Mouse (Mus musculus) CD4-positive, CD25-positive, alpha-beta regulatory T cell, adult 4 months (primary cell): ENCODE data around the gene Card9. TPM values are rescaled to one million over a fixed set of nuclear protein-coding genes. Genes with fewer than 3 reads are reported as not detected.
"Not testable (repeated sequence)": the region's sequence is repeated elsewhere in the genome, so short reads cannot be mapped to it uniquely, and the experiment has no call there.

Experiments used
- ATAC-seq: one replicate; pipeline ENCODE4 v1.8.0; 2017
- polyA plus RNA-seq, 2 experiments: library from polyadenylated mRNA; unstranded; fragments of 100-300 nt; shearing (Covaris generic); gene quantifications; one replicate each; pipeline ENCODE4 v1.2.1; 2017

The Card9 gene
- polyA plus RNA-seq, result under 1 TPM; 0.65 to 0.85 TPM

- no peak for ATAC-seq
Observed at GRCm38 (mm10) chr2:26360772-26361171, at the start of gene Card9. Card9 (minus strand) TSS chr2:26360918.

- ATAC-seq, result no peak
Observed at GRCm38 (mm10) chr2:26410091-26410490, 49.4 kb upstream of the Card9 start.

DNA sequence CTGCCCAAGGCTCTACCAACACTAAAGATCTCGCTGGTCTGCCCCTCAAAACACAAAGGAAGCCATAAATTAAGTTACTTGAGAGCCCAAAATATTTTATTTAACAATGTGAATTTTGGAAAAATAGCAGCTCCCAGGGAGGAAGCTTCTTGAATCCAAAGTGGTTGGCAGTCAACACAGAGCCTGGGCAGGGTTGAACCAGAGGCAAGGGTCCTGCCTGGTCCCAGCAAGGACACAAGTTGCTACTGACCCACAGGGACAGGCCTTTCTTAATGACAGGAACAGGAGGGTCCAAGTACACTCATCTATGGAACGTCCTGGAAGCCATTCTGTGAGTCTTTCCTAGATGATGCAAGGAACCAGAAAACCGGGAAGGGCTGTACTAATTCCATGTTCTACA lies 48.6 kb upstream of the Card9 start:
- ATAC-seq, result no peak

DNA sequence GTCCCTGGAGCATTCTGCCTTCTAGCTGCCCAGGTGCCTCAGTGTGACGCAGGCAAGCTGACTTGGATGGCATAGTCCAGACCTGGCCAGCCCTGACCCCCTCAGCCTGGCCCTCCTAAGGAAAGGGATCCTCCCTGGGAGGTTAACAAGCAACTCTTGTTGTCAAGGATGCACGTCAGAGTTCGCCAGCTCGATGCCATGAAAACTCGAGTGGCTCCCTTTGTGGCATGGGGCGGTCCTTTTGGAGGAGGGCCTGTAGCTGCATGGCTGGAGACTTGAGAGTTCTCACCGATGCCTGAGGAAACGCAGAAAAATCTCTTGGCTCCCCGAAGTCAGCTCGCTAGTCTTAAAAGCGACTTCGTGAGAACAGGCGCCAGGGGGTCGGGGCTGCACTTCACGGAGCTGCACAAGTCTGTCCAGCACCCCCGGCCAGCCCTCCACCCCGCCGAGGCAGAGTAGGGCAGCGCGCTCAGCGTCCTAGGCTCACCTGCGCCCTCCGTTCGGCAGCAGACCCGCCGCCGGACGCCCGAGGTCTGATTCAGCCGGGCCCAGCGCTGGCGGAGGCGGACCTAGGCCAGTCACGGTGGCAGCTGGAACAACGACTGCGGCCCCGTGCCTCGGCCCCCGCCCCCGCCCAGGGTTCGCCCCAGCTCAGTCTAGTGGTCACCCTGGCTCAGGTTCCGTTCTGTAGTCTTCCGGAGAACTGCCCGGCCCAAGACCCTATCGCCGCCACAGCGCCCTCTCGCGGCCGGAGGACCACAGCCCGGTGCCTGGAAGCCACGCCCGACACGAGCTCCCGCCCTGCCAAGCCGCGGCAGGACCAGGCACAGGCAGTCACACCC lies 48.0 kb upstream of the Card9 start, which contains the start of gene Inpp5e:
Gene Inpp5e, minus strand, starts transcription at position 689 of the 842 bp plus-strand sequence.
- peak; percentile 93 for ATAC-seq

DNA sequence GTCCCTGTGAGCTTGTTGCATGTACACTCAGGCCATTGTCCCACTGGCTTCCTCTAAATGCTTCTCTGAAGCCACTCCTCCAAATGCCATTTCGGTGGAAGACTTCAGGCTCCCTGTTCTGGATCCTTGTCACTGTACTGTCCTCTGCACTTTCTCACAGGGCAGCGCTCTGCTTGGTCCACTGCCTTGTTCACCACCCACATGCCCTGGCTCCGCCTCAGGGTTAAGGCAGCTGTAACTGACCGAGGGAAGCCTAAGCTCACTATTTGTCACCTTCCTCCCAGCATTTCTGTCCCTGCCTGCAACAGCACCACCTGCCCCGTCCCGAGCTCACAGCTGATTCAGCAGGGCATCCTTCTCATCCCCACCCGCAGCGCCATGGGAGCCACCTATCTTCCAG lies 42.6 kb upstream of the Card9 start:
- ATAC-seq, result no peak

- no peak for ATAC-seq
Observed at GRCm38 (mm10) chr2:26402265-26402664, 41.5 kb upstream of the Card9 start.

DNA sequence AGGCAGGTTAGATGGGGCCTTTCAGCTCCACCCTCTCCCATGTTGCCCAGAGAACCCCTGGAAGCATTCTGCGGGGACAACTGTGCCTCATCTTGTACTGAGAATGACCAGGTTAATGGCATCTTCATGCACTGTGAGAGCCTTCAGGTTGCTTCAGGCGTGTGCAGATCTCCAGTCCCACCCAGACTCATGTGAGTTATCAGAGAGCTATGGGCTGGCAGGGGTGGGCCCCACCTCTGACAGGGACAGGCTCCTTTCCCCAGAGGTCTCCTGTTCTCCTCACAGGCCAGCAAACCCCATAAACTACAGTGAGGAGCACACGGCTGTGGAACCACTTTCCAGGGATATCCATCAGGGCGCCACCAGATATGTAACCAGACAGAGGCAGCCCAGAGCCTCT lies 40.3 kb upstream of the Card9 start:
- ATAC-seq, result no peak

DNA sequence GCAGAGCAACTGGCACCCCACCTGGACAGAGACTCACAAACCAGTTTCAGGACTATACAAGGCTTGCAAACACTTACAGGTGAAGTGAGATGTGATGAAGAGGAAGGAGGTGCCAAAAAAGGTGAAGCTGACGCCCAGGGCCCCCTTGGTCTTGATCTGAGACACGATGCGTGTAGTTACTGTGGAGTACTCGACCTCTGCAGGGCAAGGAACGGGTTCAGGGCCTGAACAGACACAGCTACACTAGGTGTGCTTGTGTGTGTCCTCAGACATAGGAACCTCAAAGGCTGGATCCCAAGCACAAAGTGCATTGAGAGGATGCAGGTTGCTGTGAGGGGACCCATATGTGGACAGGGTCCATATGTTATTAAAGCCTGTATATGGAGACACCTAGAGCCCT lies 39.6 kb upstream of the Card9 start:
- no peak for ATAC-seq

DNA sequence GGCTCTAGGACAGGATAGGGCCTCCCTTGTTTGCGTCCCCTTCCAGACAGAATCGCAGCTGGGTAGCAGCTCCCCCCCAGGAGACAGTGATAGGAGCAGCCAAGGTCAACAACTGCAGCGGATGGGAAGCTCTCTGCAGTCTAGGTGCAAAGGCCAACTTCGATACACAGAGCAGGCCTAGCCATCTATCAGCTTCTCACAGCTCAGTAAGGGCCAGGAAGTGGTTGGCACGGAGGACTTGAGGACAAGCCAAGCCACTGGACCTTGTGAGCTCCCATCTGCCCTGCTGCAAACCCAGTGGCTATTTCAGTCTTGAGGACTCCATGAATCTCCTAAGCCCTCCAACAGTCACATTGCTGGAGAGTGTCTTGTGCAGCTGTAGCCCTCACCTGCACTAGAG lies 38.9 kb upstream of the Card9 start:
- no peak for ATAC-seq

GRCm38 (mm10) chr2:26398978-26399377 lies 38.3 kb upstream of the Card9 start:
- ATAC-seq, result no peak

DNA sequence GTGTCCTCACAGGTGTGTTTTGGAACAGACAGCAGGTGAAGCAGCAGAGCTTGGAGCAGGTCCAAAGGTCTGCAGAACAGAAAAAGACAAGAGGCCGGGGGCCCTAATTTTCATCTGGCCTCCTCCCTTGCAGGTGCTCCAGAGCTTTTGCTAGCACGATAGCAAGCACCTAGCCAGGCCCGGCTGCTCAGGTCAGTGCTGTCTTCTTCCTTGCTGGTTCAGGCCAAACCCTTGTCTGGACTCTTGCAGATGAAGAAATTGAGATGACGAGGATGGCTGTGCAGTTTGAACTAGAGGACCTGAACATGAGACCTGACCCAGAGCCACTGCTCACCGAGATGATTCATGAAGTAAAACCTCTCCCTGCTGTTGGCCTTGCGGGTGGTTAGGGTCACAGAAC lies 30.9 kb upstream of the Card9 start:
- ATAC-seq, result no peak

- no peak for ATAC-seq
Observed at GRCm38 (mm10) chr2:26390954-26391353, 30.2 kb upstream of the Card9 start.

GRCm38 (mm10) chr2:26389154-26389690 lies 28.5 kb upstream of the Card9 start, which contains the start of the genes Entr1 and Pmpca:
Entr1 (minus strand) TSS chr2:26389316.
Pmpca (plus strand) TSS chr2:26389339.
- ATAC-seq, result peak; percentile 98

DNA sequence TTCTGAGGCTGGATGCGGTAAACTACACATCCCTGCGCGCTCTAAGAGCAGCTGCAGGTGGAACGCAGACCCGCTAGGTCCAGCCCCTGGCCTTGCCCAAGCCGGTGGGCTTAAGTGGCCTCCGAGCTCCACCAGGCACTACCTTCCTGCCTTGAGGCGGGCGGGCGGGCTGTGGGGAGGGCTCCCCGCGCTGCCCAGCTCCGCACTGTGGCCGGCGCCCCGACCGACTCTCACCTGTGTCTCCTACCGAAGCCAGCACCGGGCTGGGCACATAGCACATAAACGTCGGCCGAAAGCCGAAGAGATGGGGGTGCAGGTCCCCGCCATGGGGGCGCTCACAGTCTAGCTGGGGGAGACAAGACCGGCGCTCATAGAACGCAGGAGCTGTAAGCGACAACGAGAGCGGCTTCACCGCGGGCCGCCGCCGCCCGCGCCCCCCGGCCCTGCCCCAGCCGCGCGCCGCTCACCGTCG lies 28.0 kb upstream of the Card9 start:
- ATAC-seq, result no peak

- ATAC-seq, result no peak
Observed at GRCm38 (mm10) chr2:26387713-26388112, 27.0 kb upstream of the Card9 start.

- ATAC-seq, result not testable (repeated sequence)
Observed at GRCm38 (mm10) chr2:26380871-26381270, 20.2 kb upstream of the Card9 start.

- peak; percentile 100 for ATAC-seq
Observed at GRCm38 (mm10) chr2:26380131-26380771, 19.5 kb upstream of the Card9 start, which contains the start of gene Snapc4. Snapc4 (minus strand) TSS chr2:26380653.

GRCm38 (mm10) chr2:26372396-26372795 lies 11.7 kb upstream of the Card9 start:
- no peak for ATAC-seq

GRCm38 (mm10) chr2:26368572-26368971 lies 7.9 kb upstream of the Card9 start:
- no peak for ATAC-seq

GRCm38 (mm10) chr2:26367911-26368310 lies 7.2 kb upstream of the Card9 start:
- no peak for ATAC-seq

DNA sequence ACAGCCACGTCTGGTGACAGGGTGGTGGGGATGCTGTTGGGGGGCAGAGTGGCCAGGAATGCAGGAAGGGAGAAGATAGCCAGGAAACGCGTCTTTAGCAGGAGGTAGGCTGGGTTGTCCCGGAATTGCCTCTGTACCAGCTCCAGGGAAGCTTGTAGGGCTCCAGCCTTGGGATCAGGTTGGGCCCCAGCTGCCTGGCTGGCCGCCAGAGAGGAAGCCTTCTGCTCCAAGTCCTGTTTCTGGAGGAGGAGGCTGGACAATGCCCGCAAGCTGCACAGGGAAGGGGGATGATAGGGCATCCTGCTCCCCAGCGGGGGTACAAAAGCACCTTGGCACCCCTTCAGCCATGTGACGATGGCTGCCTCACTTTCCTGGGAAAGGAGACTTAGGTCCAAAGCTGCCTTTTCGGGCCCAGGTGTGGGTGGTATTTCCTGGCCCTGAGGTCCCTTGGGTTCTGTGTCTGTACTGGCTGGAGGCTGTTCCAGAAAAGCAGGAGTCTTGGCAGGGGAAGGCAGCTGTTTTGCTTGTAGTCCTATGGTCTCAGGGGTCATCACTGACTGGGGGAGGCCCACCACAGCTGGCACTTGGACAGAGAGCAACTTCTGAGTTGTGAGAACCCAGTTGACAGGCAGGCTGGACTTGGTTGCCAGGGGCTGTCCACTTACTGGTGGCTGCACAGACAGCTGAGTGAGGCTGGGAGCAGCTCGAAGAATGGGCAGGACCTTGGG lies 4.2 kb upstream of the Card9 start:
- no peak for ATAC-seq

DNA sequence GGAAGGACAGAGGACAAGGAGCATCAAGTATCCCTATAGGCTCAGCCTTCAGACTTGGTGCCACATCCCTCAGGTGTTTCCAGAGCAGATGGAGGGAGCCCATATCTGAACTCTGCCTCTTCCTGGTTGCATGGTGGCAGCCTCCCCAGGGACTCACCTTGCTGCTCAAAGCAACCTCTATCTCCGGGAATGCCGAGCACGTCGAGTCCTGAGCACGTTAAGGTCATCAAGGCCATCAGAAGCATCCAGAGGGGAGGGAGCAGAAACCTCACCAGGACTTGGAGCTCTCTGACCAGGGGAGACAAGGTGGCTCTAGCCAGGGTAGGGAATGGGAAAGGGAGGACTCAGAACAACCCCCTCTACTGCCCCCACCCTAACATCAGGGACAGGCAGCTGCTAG lies 2.8 kb upstream of the Card9 start:
- no peak for ATAC-seq

- ATAC-seq, result no peak
Observed at GRCm38 (mm10) chr2:26362991-26363390, 2.3 kb upstream of the Card9 start.
